Mouse (Mus musculus): Measurements from ENCODE around the gene Vangl2.
A peak's percentile ranks its signal among the peaks of the same experiment; 100 is the strongest.

DNA sequence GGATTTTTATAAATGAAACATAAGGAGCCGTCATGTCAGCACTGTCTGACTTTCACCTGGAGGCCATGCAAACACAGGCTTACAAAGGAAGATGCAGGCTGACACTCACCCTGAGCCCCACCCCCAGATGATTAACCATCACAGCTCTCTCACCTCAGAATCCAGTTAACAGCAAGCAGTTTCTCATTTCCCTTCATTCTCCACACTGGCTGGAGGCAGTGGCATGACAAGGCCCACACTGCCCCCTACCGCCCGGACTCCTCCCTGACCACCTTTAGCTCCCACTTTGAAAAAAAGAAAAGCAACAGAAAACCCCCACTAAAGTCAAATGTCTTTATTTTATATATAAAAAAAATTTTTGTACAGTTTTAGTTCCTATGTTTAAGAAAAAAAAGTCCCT, 27.6 kb downstream of the Vangl2 start:
- TF ChIP-seq CTCF (IDR thresholded peaks at IDR 0.05; ENCODE audit: insufficient read depth, low read depth, low read length) (peak; percentile 37; the same call in 1 of the 2 replicates), POLR2A (IDR thresholded peaks at IDR 0.05; ENCODE audit: insufficient read depth, low read depth, low read length) (no peak)

All from olfactory bulb, adult 2 months (tissue).